Mouse (Mus musculus): ENCODE measurements around the gene Oas3.

The Oas3 gene

GRCm38 (mm10) chr5:120752786-120753185 lies 24.7 kb downstream of the Oas3 start:
- DNase-seq (ENCODE audit: low spot score): no peak

DNA sequence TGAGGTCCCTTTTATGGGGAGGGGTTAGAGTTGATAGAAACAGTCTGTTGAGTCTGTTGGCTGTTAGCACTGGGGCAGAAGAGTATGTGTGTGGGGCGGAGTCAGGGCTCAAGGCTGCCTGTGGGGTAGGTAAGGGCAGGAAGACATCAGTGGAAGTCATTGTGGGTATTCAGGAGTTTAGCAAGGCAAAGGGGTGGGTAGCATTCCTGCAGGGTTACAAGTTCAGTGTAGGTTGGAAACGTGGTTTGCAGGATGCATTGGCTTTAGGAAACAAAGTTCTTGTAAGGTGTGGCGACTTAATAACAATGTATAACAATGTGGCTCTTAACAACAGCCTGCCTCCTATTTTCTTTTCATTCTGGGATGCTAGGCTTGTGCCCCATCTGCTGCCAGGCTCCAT lies 26.3 kb downstream of the Oas3 start:
- no peak for DNase-seq (ENCODE audit: low spot score)

DNA sequence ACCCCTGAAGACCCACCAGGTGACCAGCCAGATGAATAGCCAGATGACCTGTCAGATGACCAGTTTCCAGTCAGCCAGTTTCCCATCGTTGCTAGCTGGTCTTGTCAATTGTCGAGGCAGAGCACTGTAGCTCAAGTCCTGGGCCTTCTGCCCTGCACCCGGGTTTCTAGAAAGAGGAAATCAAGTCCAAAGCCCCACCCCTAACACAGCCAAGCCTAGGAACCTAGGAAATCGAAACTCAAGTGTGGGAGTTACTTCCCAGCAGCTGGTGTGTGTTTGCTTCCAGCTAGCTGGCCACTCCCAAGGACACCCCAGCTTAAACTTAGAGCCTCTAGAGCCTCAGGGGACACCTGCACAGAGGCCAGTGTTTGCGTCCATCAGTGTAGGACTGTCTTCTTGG lies 27.8 kb downstream of the Oas3 start, which contains the start of gene Oas2:
Gene Oas2 (minus strand): TSS at position 166 of the 400 bp plus-strand sequence.
- DNase-seq (ENCODE audit: low spot score): no peak

- peak; percentile 79 for DNase-seq (ENCODE audit: low spot score)
These were observed 31.0 kb downstream of the Oas3 start for GRCm38 (mm10) chr5:120746451-120746850.

DNA sequence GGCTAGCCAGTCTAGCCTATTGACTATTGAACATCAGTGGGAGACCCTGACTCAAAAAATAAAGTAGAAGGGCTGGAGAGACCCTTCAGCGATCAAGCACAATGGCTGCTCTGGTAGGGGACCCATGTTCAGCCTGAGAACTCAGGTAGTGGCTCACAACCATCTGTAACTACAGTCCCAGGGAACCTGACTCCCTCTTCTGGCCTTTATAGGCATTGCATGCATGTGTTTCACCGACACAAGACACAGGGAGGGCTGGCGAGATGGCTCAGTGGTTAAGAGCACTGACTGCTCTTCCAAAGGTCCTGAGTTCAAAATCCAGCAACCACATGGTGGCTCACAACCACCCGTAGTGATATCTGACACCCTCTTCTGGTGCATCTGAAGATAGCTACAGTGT lies 35.3 kb downstream of the Oas3 start:
- peak; percentile 66 for DNase-seq (ENCODE audit: low spot score)

GRCm38 (mm10) chr5:120734380-120734990 lies 43.0 kb downstream of the Oas3 start:
- no peak for DNase-seq (ENCODE audit: low spot score)

GRCm38 (mm10) chr5:120733696-120734095 lies 43.8 kb downstream of the Oas3 start:
- DNase-seq (ENCODE audit: low spot score): no peak

DNA sequence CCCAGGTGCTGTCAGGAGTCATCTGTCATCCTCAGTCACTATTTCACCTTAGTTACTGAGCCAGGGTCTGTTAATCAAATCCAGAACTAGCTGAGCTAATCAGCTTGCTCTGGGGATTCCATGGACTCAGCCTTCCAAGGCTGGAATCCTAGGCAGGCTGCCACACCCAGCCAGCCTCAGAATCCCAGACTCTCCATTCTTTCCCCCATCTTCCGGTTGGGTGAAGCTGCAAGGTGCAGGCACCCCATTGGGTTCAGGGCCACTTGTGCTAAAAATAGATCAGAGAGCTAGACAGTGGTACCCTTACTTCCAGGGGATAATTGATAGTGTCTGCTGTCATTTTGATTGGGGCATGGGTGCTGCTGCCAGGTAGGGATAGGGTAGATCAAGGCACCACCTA lies 44.7 kb downstream of the Oas3 start:
- DNase-seq (ENCODE audit: low spot score): no peak

GRCm38 (mm10) chr5:120729319-120729718 lies 48.1 kb downstream of the Oas3 start:
- no peak for DNase-seq (ENCODE audit: low spot score)

GRCm38 (mm10) chr5:120725811-120726455 lies 51.5 kb downstream of the Oas3 start:
- DNase-seq (ENCODE audit: low spot score): no peak

DNA sequence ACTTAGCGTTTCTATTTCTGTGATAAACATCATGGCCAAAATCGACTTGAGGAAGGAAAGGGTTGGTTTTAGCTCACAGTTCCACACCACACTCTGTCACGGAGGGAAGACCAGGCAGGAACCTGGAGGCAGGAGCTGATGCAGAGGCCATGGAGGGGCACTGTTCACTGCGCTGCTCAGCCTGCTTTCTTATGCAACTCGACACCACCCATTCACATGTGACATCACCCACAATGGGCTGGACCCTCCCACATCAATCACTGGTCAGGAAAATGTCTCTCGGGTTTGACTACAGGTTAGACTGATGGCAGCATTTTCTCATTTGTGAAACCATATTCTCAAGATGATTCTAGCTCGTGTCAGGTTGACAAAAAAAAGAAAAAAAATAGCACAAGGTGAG lies 56.5 kb downstream of the Oas3 start:
- DNase-seq (ENCODE audit: low spot score): no peak

DNA sequence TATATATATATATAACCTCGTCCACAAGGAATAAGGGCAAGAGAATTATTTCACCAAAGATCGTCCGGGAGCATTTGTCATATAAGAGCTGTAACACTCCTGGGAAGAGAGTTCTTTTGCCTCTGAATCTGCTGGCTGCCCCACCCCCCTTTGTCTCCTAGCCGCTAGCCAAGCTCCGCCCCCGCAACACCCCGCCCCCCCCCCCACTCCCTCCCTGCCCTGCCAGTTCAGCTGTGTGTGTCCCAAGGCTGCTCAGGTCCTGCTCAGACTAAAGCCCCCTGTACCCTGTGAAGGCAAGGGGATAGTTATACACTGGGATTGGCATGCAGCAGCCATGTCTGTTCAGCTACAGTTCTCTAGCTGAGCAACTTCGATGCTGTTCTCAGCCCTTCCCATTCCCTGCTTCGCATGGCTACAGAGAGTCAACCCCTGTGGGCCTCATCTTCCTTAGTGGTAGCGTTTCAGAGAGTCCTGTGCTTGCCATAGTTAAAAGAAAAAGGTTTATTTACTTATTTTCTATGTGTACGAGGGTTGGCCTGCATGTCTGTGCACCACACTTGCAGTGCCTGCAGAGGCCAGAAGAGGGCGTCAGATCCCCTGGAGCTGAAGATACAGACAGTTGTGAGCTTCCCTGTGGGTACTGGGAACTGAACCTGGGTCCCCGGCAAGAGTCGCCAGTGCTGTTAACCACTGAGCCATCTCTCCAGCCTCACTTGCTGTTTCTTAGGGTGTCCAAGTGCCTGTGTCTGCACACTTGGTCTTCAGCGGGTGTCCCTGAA lies 58.7 kb downstream of the Oas3 start:
- no peak for DNase-seq (ENCODE audit: low spot score)

DNA sequence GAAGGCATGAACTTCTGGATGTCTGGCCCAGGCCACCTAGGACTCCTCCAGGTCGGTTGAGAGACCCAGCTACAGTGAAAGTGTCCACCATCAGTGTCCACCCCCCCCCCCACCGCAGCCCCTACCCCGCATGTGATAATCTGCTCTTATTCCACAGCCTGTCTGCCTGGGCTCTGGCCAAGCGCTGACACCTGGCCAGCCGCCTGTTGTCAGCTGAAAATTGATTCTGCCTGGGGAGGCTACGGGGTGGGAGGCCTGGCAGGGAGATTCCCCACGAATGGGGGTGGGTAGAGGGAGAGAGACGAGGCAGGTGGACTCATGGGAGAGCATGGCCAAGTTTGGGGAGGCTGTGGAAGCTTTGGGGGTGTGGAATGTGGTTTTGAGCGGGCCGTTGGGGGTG lies 60.3 kb downstream of the Oas3 start:
- DNase-seq (ENCODE audit: low spot score): no peak

- DNase-seq (ENCODE audit: low spot score): peak; percentile 84
These were observed 63.1 kb downstream of the Oas3 start for GRCm38 (mm10) chr5:120714314-120714713.

GRCm38 (mm10) chr5:120712721-120713120 lies 64.7 kb downstream of the Oas3 start:
- no peak for DNase-seq (ENCODE audit: low spot score)

GRCm38 (mm10) chr5:120711827-120712226 lies 65.6 kb downstream of the Oas3 start, which contains the start of gene Dtx1:
TSS of gene Dtx1 (minus strand) at chr5:120711927.
- DNase-seq (ENCODE audit: low spot score): no peak

DNA sequence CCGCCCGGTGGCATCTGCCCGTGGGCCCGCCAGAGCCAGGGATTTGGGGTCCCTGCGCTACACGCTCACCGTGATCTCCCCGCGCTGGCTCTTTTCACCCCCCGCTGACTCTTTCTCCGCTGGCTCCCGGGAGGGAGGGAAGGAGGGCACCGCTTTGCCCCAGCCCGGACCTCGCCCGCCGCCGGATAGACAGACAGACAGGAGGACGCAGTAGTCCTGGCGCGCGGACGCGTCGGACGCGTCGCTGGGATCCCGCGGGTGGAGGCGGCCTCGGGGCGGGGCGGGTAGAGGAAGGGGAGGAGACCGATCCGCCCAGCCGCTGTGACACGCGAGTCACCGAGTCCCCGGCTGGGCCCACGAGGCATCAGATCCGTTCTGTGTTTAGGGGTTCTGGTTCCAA lies 66.0 kb downstream of the Oas3 start:
- DNase-seq (ENCODE audit: low spot score): peak; percentile 20

DNA sequence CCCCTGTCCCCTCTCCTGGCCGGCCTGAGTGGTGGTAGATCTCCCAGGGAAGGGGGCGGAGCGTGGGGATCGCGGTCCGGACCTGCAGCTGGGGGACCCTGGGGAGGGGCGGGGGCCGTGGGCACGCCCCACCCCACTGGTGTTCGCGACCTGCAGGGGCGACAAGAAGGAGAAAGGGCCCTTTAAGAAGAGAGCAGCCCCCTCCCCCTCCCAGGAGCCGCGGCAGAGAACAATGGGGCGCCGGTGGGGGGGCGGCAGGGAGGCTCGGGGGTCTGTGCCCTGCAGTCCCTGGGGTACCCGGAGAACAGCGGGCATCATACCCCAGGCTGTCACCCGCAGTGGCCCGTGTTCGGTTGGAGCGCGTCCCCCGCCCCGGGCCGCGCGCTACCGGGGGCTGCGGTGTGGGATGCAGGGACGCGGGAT lies 66.6 kb downstream of the Oas3 start:
- DNase-seq (ENCODE audit: low spot score): no peak

DNA sequence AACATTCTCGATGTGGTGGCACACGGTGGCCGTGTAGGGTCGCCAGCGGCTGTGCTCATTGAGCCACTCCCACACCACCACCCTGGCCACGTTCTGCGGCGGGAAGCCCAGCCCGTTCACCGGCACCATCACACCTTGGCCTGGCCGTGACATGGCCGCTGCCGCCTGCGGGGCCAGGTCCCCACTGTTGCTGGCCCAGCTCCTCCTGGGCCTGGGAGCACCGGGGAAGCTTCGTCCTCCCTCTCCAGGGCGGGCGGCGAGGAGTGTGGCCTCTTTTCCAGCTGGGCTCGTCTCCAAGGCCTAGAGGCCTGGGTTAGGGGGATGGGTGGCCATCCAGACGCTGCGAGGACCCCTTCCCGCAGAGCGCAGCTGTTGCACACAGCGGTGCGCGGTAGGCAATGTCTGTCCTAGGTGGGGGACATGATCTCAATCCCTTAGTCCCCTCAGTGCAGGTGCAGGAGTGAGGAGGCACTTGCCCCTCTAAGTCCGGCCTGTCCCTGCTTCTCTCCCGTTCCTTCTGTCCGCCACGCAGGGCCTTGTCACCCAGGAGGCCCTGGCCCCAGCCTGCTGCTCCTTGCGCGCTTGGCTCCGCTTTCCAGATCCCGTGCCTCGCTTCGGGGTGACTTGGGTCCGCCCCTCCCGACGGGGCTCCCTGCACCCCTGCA lies 67.2 kb downstream of the Oas3 start:
- peak; percentile 43 for DNase-seq (ENCODE audit: low spot score)

GRCm38 (mm10) chr5:120706976-120707375 lies 70.5 kb downstream of the Oas3 start:
- peak; percentile 35 for DNase-seq (ENCODE audit: low spot score)

GRCm38 (mm10) chr5:120706541-120706940 lies 70.9 kb downstream of the Oas3 start:
- DNase-seq (ENCODE audit: low spot score): peak; percentile 69

DNA sequence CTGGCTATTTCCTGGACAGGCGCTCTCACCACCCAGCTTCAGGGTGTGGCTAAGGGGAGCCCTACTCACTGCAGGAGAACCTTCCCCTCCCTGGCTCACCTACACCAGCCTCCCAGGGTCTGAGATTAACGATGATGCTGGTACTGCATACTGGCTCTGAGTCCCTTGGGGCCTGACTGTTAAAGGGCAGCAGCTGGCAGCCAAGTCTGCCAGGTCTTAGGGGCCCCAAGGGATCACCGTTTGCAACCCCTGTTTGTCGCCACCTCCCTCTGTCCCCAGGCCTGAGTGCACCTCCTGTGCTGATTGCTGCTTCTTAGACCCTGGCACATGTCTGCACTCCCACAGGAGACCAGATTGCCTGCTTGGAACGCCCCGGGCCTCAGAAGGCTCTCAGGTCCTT lies 73.0 kb downstream of the Oas3 start:
- no peak for DNase-seq (ENCODE audit: low spot score)

DNA sequence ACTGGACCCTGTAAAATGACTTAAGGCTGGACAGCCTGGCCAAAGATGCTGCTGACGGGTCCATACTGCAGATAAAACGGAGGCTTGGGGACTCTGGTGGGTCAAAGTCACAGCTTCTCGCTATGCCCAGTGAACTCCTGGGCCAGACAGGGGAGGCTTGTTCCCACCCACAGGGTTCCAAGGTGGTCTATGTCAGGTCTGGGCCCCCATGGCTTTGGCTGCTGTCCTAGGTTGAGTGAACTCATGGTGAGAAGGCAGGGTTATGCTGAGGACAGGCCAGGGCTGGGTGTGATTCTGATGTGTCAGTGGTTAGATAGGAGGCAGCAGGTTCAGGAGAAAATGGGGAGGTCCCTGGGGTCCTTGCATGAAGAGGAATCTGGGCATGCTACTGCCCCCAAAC lies 73.8 kb downstream of the Oas3 start:
- no peak for DNase-seq (ENCODE audit: low spot score)

Data from embryo, embryonic 10.5 days (tissue).